Comparison of ENCODE assay signal across 10 mouse cellular contexts in the genomic region with DNA sequence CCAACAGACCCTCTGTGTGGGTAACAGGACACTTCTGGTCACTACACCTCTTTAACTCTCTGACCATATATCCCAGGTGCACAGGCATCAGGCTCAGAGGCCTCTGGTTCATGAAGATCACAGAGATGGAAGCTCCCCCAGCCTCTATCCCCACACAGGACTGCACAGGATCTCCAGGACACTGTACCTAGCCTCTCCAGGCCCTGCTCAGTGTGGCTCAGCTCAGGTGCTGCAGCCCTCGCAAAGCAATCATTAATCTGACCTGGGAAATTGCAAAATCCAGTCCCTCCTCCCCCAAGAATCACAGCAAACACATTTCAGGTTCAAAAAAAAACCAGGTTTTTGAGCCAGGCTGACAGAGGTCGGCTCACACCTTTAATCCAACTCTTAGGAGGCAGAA.
"Had no signal": no experiment of that assay in that cellular context is flagged by ENCODE, and none has a peak within 500 bp of the region (broad histone marks: within the 10 kb centered on the region; RNA-seq: fewer than 3 reads in every experiment).

No protein-coding gene starts in this region.

- H3K4me1 ChIP-seq: limb, embryonic 12.5 days; midbrain, embryonic 12.5 days had no signal

- DNase-seq: kidney, adult 8-10 months; kidney, postnatal 36 days; lung, adult 18-20 months; right cerebral cortex, postnatal 14 days; thymus, adult 18-20 months; thymus, postnatal 14 days had no signal

- H3K4me3 ChIP-seq: limb, embryonic 12.5 days; midbrain, embryonic 12.5 days had no signal

- H3K36me3 ChIP-seq: midbrain, embryonic 12.5 days had no signal

- H3K9ac ChIP-seq: limb, embryonic 12.5 days; midbrain, embryonic 12.5 days had no signal

- H3K27ac ChIP-seq: hindbrain, postnatal 0 days; limb, embryonic 12.5 days; midbrain, embryonic 12.5 days had no signal

- ATAC-seq: hindbrain, postnatal 0 days; midbrain, embryonic 16.5 days had no signal

- H3K4me2 ChIP-seq: limb, embryonic 12.5 days; midbrain, embryonic 12.5 days had no signal

- H3K9me3 ChIP-seq: limb, embryonic 12.5 days; midbrain, embryonic 12.5 days had no signal

- H3K27me3 ChIP-seq: limb, embryonic 12.5 days; midbrain, embryonic 12.5 days had no signal
